In genomic region chr3:68508629-68509028, GRCm38 (mm10) we compare ENCODE assay signal across 8 mouse cellular contexts.
DNase-seq lines count a peak whose midpoint lies in the region; ATAC-seq and TF ChIP-seq lines count a peak whose summit lies in the region.

No protein-coding gene starts in this region.

- no peaks in the 10 kb centered on the region for H3K4me1 ChIP-seq in limb, embryonic 12.5 days (replicated peaks)
- peaks cover 14% of the 10 kb centered on the region for H3K4me1 ChIP-seq in limb, embryonic 10.5 days
- H3K4me1 ChIP-seq in intestine, postnatal 0 days (replicated peaks; ENCODE audit: control insufficient read depth, insufficient read depth, low read length): 0 out of 2 replicates have a peak, but pooled peaks cover 8% of the 10 kb centered on the region
- peaks cover 15% of the 10 kb centered on the region for H3K4me1 ChIP-seq in lung, adult 2 months (ENCODE audit: control insufficient read depth, insufficient read depth, low read length)

- no peak overlapping the region for H3K4me3 ChIP-seq in limb, embryonic 12.5 days (replicated peaks)
- no peak overlapping the region for H3K4me3 ChIP-seq in limb, embryonic 10.5 days
- no peak overlapping the region for H3K4me3 ChIP-seq in intestine, postnatal 0 days (ENCODE audit: low read depth, low read length)
- H3K4me3 ChIP-seq in lung, adult 2 months (replicated peaks; ENCODE audit: extremely low read depth, low read depth, low read length): no peak overlapping the region

- H3K4me2 ChIP-seq in limb, embryonic 12.5 days: no peak overlapping the region
- no peak overlapping the region for H3K4me2 ChIP-seq in intestine, postnatal 0 days (replicated peaks; ENCODE audit: low read depth)

- H3K36me3 ChIP-seq in limb, embryonic 12.5 days: 0 out of 2 replicates have a peak, but pooled peaks cover 2% of the 10 kb centered on the region
- H3K36me3 ChIP-seq in limb, embryonic 10.5 days: no peaks in the 10 kb centered on the region
- no peaks in the 10 kb centered on the region for H3K36me3 ChIP-seq in intestine, postnatal 0 days (ENCODE audit: control insufficient read depth, insufficient read depth)

- 64% methylated on average over 6 of the region's 6 CpGs for WGBS in limb, embryonic 12.5 days
- 66% methylated on average over 6 of the region's 6 CpGs for WGBS in limb, embryonic 10.5 days
- WGBS in intestine, postnatal 0 days: 39% methylated on average over 6 of the region's 6 CpGs
- 6% methylated on average over 6 of the region's 6 CpGs for WGBS in lung, adult 2 months

- no peaks in the 10 kb centered on the region for H3K27me3 ChIP-seq in limb, embryonic 12.5 days
- H3K27me3 ChIP-seq in limb, embryonic 10.5 days (ENCODE audit: low read depth, poor library complexity, severe bottlenecking): no peaks in the 10 kb centered on the region
- no peaks in the 10 kb centered on the region for H3K27me3 ChIP-seq in intestine, postnatal 0 days (replicated peaks; ENCODE audit: control insufficient read depth, insufficient read depth, low read length)

- no peak for TF ChIP-seq CTCF in intestine, postnatal 0 days (IDR thresholded peaks at IDR 0.05; ENCODE audit: low read depth)
- TF ChIP-seq CTCF in lung, adult 2 months (IDR thresholded peaks at IDR 0.05; ENCODE audit: insufficient read depth, low read length): no peak

- H3K9me3 ChIP-seq in limb, embryonic 12.5 days: no peaks in the 10 kb centered on the region
- no peaks in the 10 kb centered on the region for H3K9me3 ChIP-seq in limb, embryonic 10.5 days (replicated peaks)
- H3K9me3 ChIP-seq in intestine, postnatal 0 days (ENCODE audit: control insufficient read depth): no peaks in the 10 kb centered on the region

- no peak overlapping the region for H3K9ac ChIP-seq in limb, embryonic 12.5 days (replicated peaks)
- H3K9ac ChIP-seq in intestine, postnatal 0 days (ENCODE audit: low read depth, low read length): no peak overlapping the region

- no peak for TF ChIP-seq POLR2A in lung, adult 2 months (IDR thresholded peaks at IDR 0.05; ENCODE audit: borderline replicate concordance, extremely low read depth, low read depth, low read length)

- no peak for ATAC-seq in limb, embryonic 12.5 days (ENCODE audit: insufficient number of reproducible peaks, insufficient read depth, low FRiP score, low TSS enrichment, low read depth)
- ATAC-seq in intestine, postnatal 0 days: peak; percentile 55; the same call in 1 of the 2 replicates

- no peak for DNase-seq in limb, embryonic 10.5 days (ENCODE audit: low spot score)
- peak; percentile 73 for DNase-seq in adrenal gland, postnatal 25 days
- peak; percentile 56 for DNase-seq in gastrocnemius, postnatal 10 days
- peak; percentile 57 for DNase-seq in lung, adult 2 months
- DNase-seq in testis, postnatal 14 days (ENCODE audit: low spot score): peak; percentile 41
- no peak for DNase-seq in spleen, postnatal 4 days (ENCODE audit: low spot score in 2 of 2)

- H3K27ac ChIP-seq in limb, embryonic 12.5 days: peak overlapping the region; percentile 29; the same call in 1 of the 2 replicates
- no peak overlapping the region for H3K27ac ChIP-seq in limb, embryonic 10.5 days
- H3K27ac ChIP-seq in intestine, postnatal 0 days (ENCODE audit: low read depth, low read length): peak overlapping the region; percentile 15

Comparison
In these comparisons a context has a peak if more than half of its experiments do, and no peak if none do; other contexts are left out.
1. DNase-seq: peak in adrenal gland, postnatal 25 days (single experiment), gastrocnemius, postnatal 10 days (single experiment), lung, adult 2 months (single experiment) and testis, postnatal 14 days (single experiment); none in limb, embryonic 10.5 days (single experiment) and spleen, postnatal 4 days (0 of 2).